Mouse (Mus musculus) liver, embryonic 13.5 days (tissue): ENCODE measurements around the gene Olfr768. TPM values are rescaled to one million over a fixed set of nuclear protein-coding genes. Genes with fewer than 3 reads are reported as not detected.
"Not testable (repeated sequence)": the region's sequence is repeated elsewhere in the genome, so short reads cannot be mapped to it uniquely, and the experiment has no call there.

Experiments used
- ATAC-seq: fragments of 200-750 bp; cut with Nextera tagmentation; 2 replicates; pipeline ENCODE4 v1.8.0; 2017; ENCODE audit warnings: low read depth, mild to moderate bottlenecking, moderate number of reproducible peaks, moderate library complexity
- DNase-seq: peaks from one replicate; pipeline ENCODE4 v3.0.0; 2022
- H3K27ac ChIP-seq: fragments of 300-500 bp; sonication (generic); 2 replicates; pipeline ENCODE4 v1.5.1; 2015; ENCODE audit warnings: moderate library complexity, mild to moderate bottlenecking, inconsistent platforms
- H3K27me3 ChIP-seq: fragments of 300-500 bp; sonication (generic); 2 replicates; pipeline ENCODE4 v1.6.1; 2015; ENCODE audit warnings: mild to moderate bottlenecking, inconsistent platforms
- H3K36me3 ChIP-seq: fragments of 300-500 bp; sonication (generic); 2 replicates; pipeline ENCODE4 v1.6.1; 2015; ENCODE audit warnings: mild to moderate bottlenecking, inconsistent platforms
- H3K4me1 ChIP-seq: fragments of 300-500 bp; sonication (generic); replicated peaks from 2 replicates; pipeline ENCODE4 v1.6.1; 2015; ENCODE audit warnings: inconsistent platforms
- H3K4me2 ChIP-seq: fragments of 300-500 bp; sonication (generic); 2 replicates; pipeline ENCODE4 v1.6.1; 2015; ENCODE audit warnings: inconsistent platforms, mild to moderate bottlenecking, moderate library complexity
- H3K4me3 ChIP-seq: fragments of 300-500 bp; sonication (generic); replicated peaks from 2 replicates; pipeline ENCODE4 v1.5.1; 2015; ENCODE audit warnings: mild to moderate bottlenecking, inconsistent platforms
- H3K9ac ChIP-seq: fragments of 300-500 bp; sonication (generic); 2 replicates; pipeline ENCODE4 v1.6.1; 2015; ENCODE audit warnings: mild to moderate bottlenecking, inconsistent platforms
- H3K9me3 ChIP-seq: fragments of 300-500 bp; sonication (generic); replicated peaks from 2 replicates; pipeline ENCODE4 v1.6.1; 2016; ENCODE audit warnings: inconsistent platforms
- WGBS: fragments of 180-500 bp; shearing (Covaris S2); methylation state at CpG from one replicate; pipeline ENCODE4 v1.1.7; 2015; ENCODE audit not compliant: insufficient replicate concordance; 5-methylcytosine and 5-hydroxymethylcytosine counted together
- polyA plus RNA-seq: library from polyadenylated mRNA; unstranded; fragments of >200 nt; fragmentation: Nextera tagmentation; extraction: Ambion mirVana; gene quantifications from 2 replicates; pipeline ENCODE4 v1.2.1, GENCODE M21; 2015

Olfr768 gene
- polyA plus RNA-seq: not detected in 2 replicates

- Histone ChIP-seq H3K4me2 (no peak within 1 kb of the TSS), H3K9me3 (peaks cover under 1% of the 10 kb centered on the region; the same call in 1 of the 2 replicates), H3K27me3 (no peaks in the 10 kb centered on the region), H3K36me3 (no peaks in the 10 kb centered on the region), H3K4me1 (no peaks in the 10 kb centered on the region), H3K9ac (no peak within 1 kb of the TSS), H3K27ac (no peak within 1 kb of the TSS), H3K4me3 (no peak within 1 kb of the TSS)
- DNase-seq (no peak), ATAC-seq (no peak)
- WGBS: 48% methylated on average over 1 of the region's 1 CpGs
These were observed at the start of gene Olfr768 for GRCm38 (mm10) chr10:129099275-129099674. Gene Olfr768, minus strand, starts transcription at chr10:129099375.

GRCm38 (mm10) chr10:129138898-129139297, 39.7 kb upstream of the Olfr768 start, which contains the start of gene Olfr770:
Gene Olfr770, minus strand, starts transcription at chr10:129138998.
- Histone ChIP-seq H3K36me3 (no peaks in the 10 kb centered on the region), H3K9me3 (no peaks in the 10 kb centered on the region), H3K27me3 (no peaks in the 10 kb centered on the region), H3K4me1 (no peaks in the 10 kb centered on the region), H3K4me3 (no peak within 1 kb of the TSS), H3K4me2 (no peak within 1 kb of the TSS), H3K9ac (no peak within 1 kb of the TSS), H3K27ac (no peak within 1 kb of the TSS)
- WGBS: 68% methylated on average over 2 of the region's 2 CpGs
- ATAC-seq (no peak), DNase-seq (no peak)

GRCm38 (mm10) chr10:129117761-129118160, 18.6 kb upstream of the Olfr768 start, which contains the start of gene Olfr769:
Gene Olfr769, minus strand, starts transcription at chr10:129117861.
- Histone ChIP-seq H3K4me2 (no peak within 1 kb of the TSS), H3K27ac (no peak within 1 kb of the TSS), H3K9ac (no peak within 1 kb of the TSS), H3K4me3 (no peak within 1 kb of the TSS), H3K36me3 (no peaks in the 10 kb centered on the region), H3K9me3 (0 out of 2 replicates have a peak, but pooled peaks cover 4% of the 10 kb centered on the region), H3K4me1 (no peaks in the 10 kb centered on the region), H3K27me3 (no peaks in the 10 kb centered on the region)
- ATAC-seq (no peak), DNase-seq (no peak)
- 68% methylated on average over 2 of the region's 2 CpGs for WGBS

- no peak overlapping the region for H3K9ac ChIP-seq
These were observed 16.0 kb upstream of the Olfr768 start for GRCm38 (mm10) chr10:129115146-129115545.

GRCm38 (mm10) chr10:129101231-129101630, 2.1 kb upstream of the Olfr768 start:
- H3K4me1 ChIP-seq: no peaks in the 10 kb centered on the region
- no peak overlapping the region for H3K4me2 ChIP-seq
- 32% methylated on average over 3 of the region's 3 CpGs for WGBS
- H3K27me3 ChIP-seq: no peaks in the 10 kb centered on the region
- DNase-seq (no peak), ATAC-seq (no peak)
- H3K36me3 ChIP-seq: no peaks in the 10 kb centered on the region
- H3K4me3 ChIP-seq: no peak overlapping the region
- H3K9ac ChIP-seq: no peak overlapping the region
- H3K27ac ChIP-seq: no peak overlapping the region
- H3K9me3 ChIP-seq: peaks cover 4% of the 10 kb centered on the region; the same call in 1 of the 2 replicates

More at GRCm38 (mm10) chr10:129115146-129115545, 16.0 kb upstream of the Olfr768 start:
- ATAC-seq (no peak), DNase-seq (no peak)
- 86% methylated on average over 3 of the region's 3 CpGs for WGBS
- Histone ChIP-seq H3K4me2 (no peak overlapping the region), H3K36me3 (no peaks in the 10 kb centered on the region), H3K4me1 (no peaks in the 10 kb centered on the region), H3K27me3 (no peaks in the 10 kb centered on the region), H3K9me3 (peaks cover 15% of the 10 kb centered on the region), H3K4me3 (no peak overlapping the region), H3K27ac (no peak overlapping the region)

- H3K36me3 ChIP-seq, ATAC-seq, H3K9ac ChIP-seq: not testable (repeated sequence)
These were observed 16.4 kb downstream of the Olfr768 start, which contains the start of gene Olfr767 for GRCm38 (mm10) chr10:129082810-129083209. Gene Olfr767, minus strand, starts transcription at chr10:129082910.

GRCm38 (mm10) chr10:129068877-129069276, 30.3 kb downstream of the Olfr768 start, which contains the start of gene Olfr766-ps1:
Gene Olfr766-ps1, minus strand, starts transcription at chr10:129068977.
- no peak within 1 kb of the TSS for H3K4me2 ChIP-seq
- DNase-seq (no peak), ATAC-seq (no peak)
- no peaks in the 10 kb centered on the region for H3K4me1 ChIP-seq
- no peak within 1 kb of the TSS for H3K27ac ChIP-seq
- no peaks in the 10 kb centered on the region for H3K27me3 ChIP-seq
- no peak within 1 kb of the TSS for H3K9ac ChIP-seq
- no peaks in the 10 kb centered on the region for H3K36me3 ChIP-seq
- no peaks in the 10 kb centered on the region for H3K9me3 ChIP-seq
- 63% methylated on average over 2 of the region's 2 CpGs for WGBS
- no peak within 1 kb of the TSS for H3K4me3 ChIP-seq

More at GRCm38 (mm10) chr10:129082810-129083209, 16.4 kb downstream of the Olfr768 start, which contains the start of gene Olfr767:
- not testable (repeated sequence) for H3K4me3 ChIP-seq, H3K27me3 ChIP-seq, H3K9me3 ChIP-seq, H3K4me2 ChIP-seq, DNase-seq, H3K27ac ChIP-seq, H3K4me1 ChIP-seq

- not testable (repeated sequence) for H3K27ac ChIP-seq, DNase-seq, H3K9ac ChIP-seq, H3K27me3 ChIP-seq, H3K9me3 ChIP-seq, H3K4me3 ChIP-seq, H3K4me1 ChIP-seq, H3K4me2 ChIP-seq, H3K36me3 ChIP-seq, ATAC-seq
These were observed 49.3 kb downstream of the Olfr768 start, which contains the start of gene Olfr765 for GRCm38 (mm10) chr10:129049898-129050297. Gene Olfr765, minus strand, starts transcription at chr10:129049998.

Other genes starting within 250 kb of the Olfr768 start
- gene Gdf11, start 207.7 kb downstream of the Olfr768 start, polyA plus RNA-seq: 0.43 and 0.66 TPM in 2 replicates
- gene Cd63, start 198.4 kb downstream of the Olfr768 start, polyA plus RNA-seq: 118 and 119 TPM in 2 replicates
- gene Rdh5, start 176.5 kb downstream of the Olfr768 start, polyA plus RNA-seq: 10.5 and 10.6 TPM in 2 replicates
- gene Bloc1s1, start 175.3 kb downstream of the Olfr768 start, polyA plus RNA-seq: 81.9 and 87.1 TPM in 2 replicates
- gene Itga7, start 165.6 kb downstream of the Olfr768 start, polyA plus RNA-seq: 0.12 and 0.41 TPM in 2 replicates
- gene Mettl7b, start 138.4 kb downstream of the Olfr768 start, polyA plus RNA-seq: not detected in 2 replicates
- gene Olfr9, start 109.9 kb downstream of the Olfr768 start, polyA plus RNA-seq: not detected in 2 replicates
- gene Olfr763, start 88.6 kb downstream of the Olfr768 start, polyA plus RNA-seq: not detected in 2 replicates
- gene Olfr764-ps1, start 59.5 kb downstream of the Olfr768 start, polyA plus RNA-seq: not detected in 2 replicates
- not detected in 2 replicates for gene Olfr765, start 49.4 kb downstream of the Olfr768 start, polyA plus RNA-seq
- not detected in 2 replicates for gene Olfr766-ps1, start 30.4 kb downstream of the Olfr768 start, polyA plus RNA-seq
- not detected in 2 replicates for gene Olfr767, start 16.5 kb downstream of the Olfr768 start, polyA plus RNA-seq
- gene Olfr769, start 18.5 kb upstream of the Olfr768 start, polyA plus RNA-seq: not detected in 2 replicates
- not detected in 2 replicates for gene Olfr770, start 39.6 kb upstream of the Olfr768 start, polyA plus RNA-seq
- gene Olfr771, start 65.4 kb upstream of the Olfr768 start, polyA plus RNA-seq: not detected in 2 replicates
- gene Olfr772, start 78.5 kb upstream of the Olfr768 start, polyA plus RNA-seq: not detected in 2 replicates
- gene Olfr773, start 88.0 kb upstream of the Olfr768 start, polyA plus RNA-seq: not detected in 2 replicates
- not detected in 2 replicates for gene Olfr774, start 136.8 kb upstream of the Olfr768 start, polyA plus RNA-seq
- not detected in 2 replicates for gene Olfr775, start 149.0 kb upstream of the Olfr768 start, polyA plus RNA-seq
- gene Olfr776, start 159.8 kb upstream of the Olfr768 start, polyA plus RNA-seq: not detected in 2 replicates
- not detected in 2 replicates for gene Olfr777, start 172.1 kb upstream of the Olfr768 start, polyA plus RNA-seq
- gene Olfr780, start 218.7 kb upstream of the Olfr768 start, polyA plus RNA-seq: not detected in 2 replicates
- gene Olfr781, start 229.5 kb upstream of the Olfr768 start, polyA plus RNA-seq: not detected in 2 replicates
- gene Olfr782, start 249.5 kb upstream of the Olfr768 start, polyA plus RNA-seq: not detected in 2 replicates